Mouse (Mus musculus) liver, embryonic 11.5 days (tissue): ENCODE data around the gene Phkg1. TPM values are rescaled to one million over a fixed set of nuclear protein-coding genes. Genes with fewer than 3 reads are reported as not detected.
"Not testable (repeated sequence)": the region's sequence is repeated elsewhere in the genome, so short reads cannot be mapped to it uniquely, and the experiment has no call there.

Experiments used
- ATAC-seq: fragments of 200-750 bp; cut with Nextera tagmentation; replicated peaks from 2 replicates; pipeline ENCODE4 v1.8.0; 2017; ENCODE audit warnings: moderate number of reproducible peaks, mild to moderate bottlenecking, moderate TSS enrichment, moderate library complexity; ENCODE audit not compliant: low FRiP score
- DNase-seq: peaks from one replicate; pipeline ENCODE4 v3.0.0-alpha.2; 2017; ENCODE audit warnings: low spot score
- H3K27ac ChIP-seq: fragments of 300-500 bp; sonication (generic); 2 replicates; pipeline ENCODE4 v1.5.1; 2014; ENCODE audit warnings: mild to moderate bottlenecking, low read depth, low read length, control low read depth
- H3K27me3 ChIP-seq: fragments of 300-500 bp; sonication (generic); replicated peaks from 2 replicates; pipeline ENCODE4 v1.6.1; 2014; ENCODE audit warnings: low read length, mixed read lengths; ENCODE audit not compliant: control insufficient read depth, insufficient read depth
- H3K36me3 ChIP-seq: fragments of 300-500 bp; sonication (generic); 2 replicates; pipeline ENCODE4 v1.6.1; 2014; ENCODE audit warnings: mild to moderate bottlenecking, low read length, moderate library complexity, mixed read lengths; ENCODE audit not compliant: control insufficient read depth, insufficient read depth
- H3K4me1 ChIP-seq: fragments of 300-500 bp; sonication (generic); replicated peaks from 2 replicates; pipeline ENCODE4 v1.6.1; 2014; ENCODE audit warnings: low read length, mixed read lengths; ENCODE audit not compliant: control insufficient read depth, insufficient read depth
- H3K4me2 ChIP-seq: fragments of 300-500 bp; sonication (generic); 2 replicates; pipeline ENCODE4 v1.6.1; 2014; ENCODE audit warnings: mild to moderate bottlenecking, control low read depth, moderate library complexity
- H3K4me3 ChIP-seq: fragments of 300-500 bp; sonication (generic); 2 replicates; pipeline ENCODE4 v1.5.1; 2014; ENCODE audit warnings: low read depth, low read length, control low read depth
- H3K9ac ChIP-seq: fragments of 300-500 bp; sonication (generic); 2 replicates; pipeline ENCODE4 v1.6.1; 2014; ENCODE audit warnings: low read depth, low read length, control low read depth
- H3K9me3 ChIP-seq: fragments of 300-500 bp; sonication (generic); 2 replicates; pipeline ENCODE4 v1.6.1; 2016; ENCODE audit warnings: low read length, inconsistent platforms, mixed read lengths; ENCODE audit not compliant: control insufficient read depth
- WGBS: fragments of 180-500 bp; shearing (Covaris S2); extraction: QIAGEN DNeasy Blood & Tissue Kit; methylation state at CpG from one replicate; pipeline ENCODE4 v1.1.7; 2014; 5-methylcytosine and 5-hydroxymethylcytosine counted together
- polyA plus RNA-seq: library from polyadenylated mRNA; unstranded; fragments of >200 nt; fragmentation: Nextera tagmentation; extraction: Ambion mirVana; gene quantifications from 2 replicates; pipeline ENCODE4 v1.2.1, GENCODE M21; 2014

Phkg1 gene
- 0.22 and 0.29 TPM in 2 replicates for polyA plus RNA-seq

GRCm38 (mm10) chr5:129898449-129898848 lies at the start of gene Phkg1:
Gene Phkg1, minus strand, starts transcription at chr5:129898549.
- Histone ChIP-seq H3K4me2 (no peak within 1 kb of the TSS), H3K36me3 (no peaks in the 10 kb centered on the region), H3K27ac (no peak within 1 kb of the TSS), H3K9me3 (no peaks in the 10 kb centered on the region), H3K9ac (no peak within 1 kb of the TSS), H3K4me3 (no peak within 1 kb of the TSS), H3K4me1 (peaks cover 7% of the 10 kb centered on the region; the same call in 1 of the 2 replicates), H3K27me3 (no peaks in the 10 kb centered on the region)
- ATAC-seq, result no peak
- 89% methylated on average over 1 of the region's 1 CpGs for WGBS
- no peak for DNase-seq

- H3K27ac ChIP-seq, result no peak overlapping the region
- H3K36me3 ChIP-seq, result 0 out of 2 replicates have a peak, but pooled peaks cover 2% of the 10 kb centered on the region
- peaks cover 10% of the 10 kb centered on the region for H3K4me1 ChIP-seq
- H3K9me3 ChIP-seq, result no peaks in the 10 kb centered on the region
- WGBS, result 86% methylated on average over 2 of the region's 2 CpGs
- no peak overlapping the region for H3K4me3 ChIP-seq
- no peak overlapping the region for H3K4me2 ChIP-seq
- ATAC-seq (no peak), DNase-seq (no peak)
- H3K27me3 ChIP-seq, result no peaks in the 10 kb centered on the region
- no peak overlapping the region for H3K9ac ChIP-seq
Observed at GRCm38 (mm10) chr5:129947528-129948033, 49.2 kb upstream of the Phkg1 start.

GRCm38 (mm10) chr5:129943402-129943801 lies 45.1 kb upstream of the Phkg1 start:
- Histone ChIP-seq H3K4me3 (peak overlapping the region; percentile 5; the same call in 1 of the 2 replicates), H3K27ac (no peak overlapping the region), H3K9me3 (no peaks in the 10 kb centered on the region), H3K36me3 (0 out of 2 replicates have a peak, but pooled peaks cover 2% of the 10 kb centered on the region), H3K4me1 (peaks cover 10% of the 10 kb centered on the region), H3K9ac (0 out of 2 replicates have a peak overlapping the region, but pooled peaks have one; percentile 2), H3K4me2 (peak overlapping the region; percentile 79), H3K27me3 (no peaks in the 10 kb centered on the region)
- DNase-seq (no peak), ATAC-seq (no peak)
- 40% methylated on average over 1 of the region's 1 CpGs for WGBS

- not testable (repeated sequence) for H3K27me3 ChIP-seq, H3K9me3 ChIP-seq, H3K36me3 ChIP-seq, H3K4me1 ChIP-seq
- Histone ChIP-seq H3K4me3 (peak overlapping the region; percentile 94), H3K9ac (peak overlapping the region; percentile 84), H3K4me2 (peak overlapping the region; percentile 79), H3K27ac (peak overlapping the region; percentile 77)
- ATAC-seq, result peak; percentile 38
- DNase-seq, result peak; percentile 61
- under 1% methylated on average over 50 of the region's 82 CpGs for WGBS
Observed at GRCm38 (mm10) chr5:129942073-129942939, 44.0 kb upstream of the Phkg1 start.

- Histone ChIP-seq H3K4me1 (peaks cover 6% of the 10 kb centered on the region), H3K27me3 (no peaks in the 10 kb centered on the region), H3K4me2 (peak within 1 kb of the TSS; percentile 79), H3K9ac (peak within 1 kb of the TSS; percentile 84), H3K27ac (peak within 1 kb of the TSS; percentile 77), H3K36me3 (0 out of 2 replicates have a peak, but pooled peaks cover 2% of the 10 kb centered on the region), H3K9me3 (no peaks in the 10 kb centered on the region), H3K4me3 (peak within 1 kb of the TSS; percentile 94)
- ATAC-seq, result peak; percentile 96
- WGBS, result under 1% methylated on average over 58 of the region's 59 CpGs
- DNase-seq, result peak; percentile 99
Observed at GRCm38 (mm10) chr5:129941495-129942045, 43.2 kb upstream of the Phkg1 start, which contains the start of gene Vkorc1l1. Gene Vkorc1l1, plus strand, starts transcription at chr5:129941970.

- Histone ChIP-seq H3K27ac (peak overlapping the region; percentile 37; the same call in 1 of the 2 replicates), H3K4me3 (peak overlapping the region; percentile 94), H3K9me3 (no peaks in the 10 kb centered on the region), H3K9ac (peak overlapping the region; percentile 57; the same call in 1 of the 2 replicates), H3K4me1 (peaks cover 6% of the 10 kb centered on the region), H3K36me3 (0 out of 2 replicates have a peak, but pooled peaks cover 2% of the 10 kb centered on the region), H3K4me2 (peak overlapping the region; percentile 66), H3K27me3 (no peaks in the 10 kb centered on the region)
- 4% methylated on average over 9 of the region's 9 CpGs for WGBS
- DNase-seq, result no peak
- peak; percentile 49 for ATAC-seq
Observed at GRCm38 (mm10) chr5:129940736-129941494, 42.6 kb upstream of the Phkg1 start.

GRCm38 (mm10) chr5:129940281-129940680 lies 41.9 kb upstream of the Phkg1 start:
- Histone ChIP-seq H3K27ac (no peak overlapping the region), H3K4me1 (peaks cover 6% of the 10 kb centered on the region), H3K9ac (no peak overlapping the region), H3K4me2 (peak overlapping the region; percentile 66), H3K9me3 (no peaks in the 10 kb centered on the region), H3K4me3 (no peak overlapping the region), H3K36me3 (0 out of 2 replicates have a peak, but pooled peaks cover under 1% of the 10 kb centered on the region), H3K27me3 (no peaks in the 10 kb centered on the region)
- 55% methylated on average over 2 of the region's 2 CpGs for WGBS
- DNase-seq, result no peak
- no peak for ATAC-seq

- Histone ChIP-seq H3K4me3 (no peak overlapping the region), H3K27ac (no peak overlapping the region), H3K9ac (no peak overlapping the region), H3K36me3 (no peaks in the 10 kb centered on the region), H3K4me2 (no peak overlapping the region), H3K9me3 (no peaks in the 10 kb centered on the region), H3K27me3 (no peaks in the 10 kb centered on the region), H3K4me1 (no peaks in the 10 kb centered on the region)
- DNase-seq, result no peak
- ATAC-seq, result no peak
- 61% methylated on average over 4 of the region's 4 CpGs for WGBS
Observed at GRCm38 (mm10) chr5:129936941-129937340, 38.6 kb upstream of the Phkg1 start.
